Mouse (Mus musculus): ENCODE results near the gene Phactr4. TPM values are rescaled to one million over a fixed set of nuclear protein-coding genes. Genes with fewer than 3 reads are reported as not detected.

Phactr4 gene
- polyA plus RNA-seq, 1 experiment, result 21.8 TPM

DNA sequence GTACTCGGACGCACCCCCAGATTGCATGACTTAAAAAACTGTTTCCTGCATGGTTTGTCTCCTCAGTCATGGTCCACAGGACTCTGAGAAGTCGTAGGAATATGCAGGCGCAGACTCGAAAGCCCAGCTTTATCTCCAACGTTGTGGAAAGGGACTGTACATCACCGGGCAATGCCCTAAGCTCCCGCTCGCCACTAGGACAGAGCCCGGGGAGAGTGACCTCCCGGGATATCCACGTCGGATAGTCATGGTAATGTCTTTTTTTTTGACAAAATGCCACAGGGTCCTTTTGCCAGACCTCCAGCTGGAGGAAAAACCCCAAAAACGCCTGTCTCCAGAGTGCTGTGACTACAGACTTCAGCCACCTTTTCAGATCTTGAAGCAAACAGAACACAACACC is 69.5 kb downstream of the Phactr4 start:
- Histone ChIP-seq H3K36me3 (ENCODE audit: control insufficient read depth, insufficient read depth) (peaks cover 54% of the 10 kb centered on the region), H3K4me3 (ENCODE audit: insufficient read depth, poor library complexity, severe bottlenecking) (peak overlapping the region; percentile 83), H3K79me2 (ENCODE audit: control insufficient read depth, insufficient read depth) (peaks cover 34% of the 10 kb centered on the region), H3ac (ENCODE audit: control insufficient read depth, insufficient read length, low read depth) (peak overlapping the region; percentile 83), H3K79me3 (ENCODE audit: low read depth) (peaks cover 24% of the 10 kb centered on the region), H3K27me3 (ENCODE audit: control insufficient read depth, insufficient read depth, insufficient read length) (no peaks in the 10 kb centered on the region)
- no peak for TF ChIP-seq MYOG (IDR thresholded peaks at IDR 0.05; ENCODE audit: control insufficient read depth, extremely low read depth, insufficient read length)
- no peak for TF ChIP-seq USF1 (IDR thresholded peaks at IDR 0.05; ENCODE audit: low read depth)
- no peak for TF ChIP-seq CTCF (IDR thresholded peaks at IDR 0.05; ENCODE audit: control insufficient read depth, insufficient read depth, insufficient read length)
- no peak for TF ChIP-seq MYOD1 (IDR thresholded peaks at IDR 0.05; ENCODE audit: control insufficient read depth, insufficient read length, low read depth)
- TF ChIP-seq CEBPB (IDR thresholded peaks at IDR 0.05; ENCODE audit: low read depth), result no peak
- no peak for TF ChIP-seq FOSL1 (IDR thresholded peaks at IDR 0.05; ENCODE audit: insufficient read depth, low read length, poor library complexity, severe bottlenecking)
- no peak for TF ChIP-seq MAX (IDR thresholded peaks at IDR 0.05)

DNA sequence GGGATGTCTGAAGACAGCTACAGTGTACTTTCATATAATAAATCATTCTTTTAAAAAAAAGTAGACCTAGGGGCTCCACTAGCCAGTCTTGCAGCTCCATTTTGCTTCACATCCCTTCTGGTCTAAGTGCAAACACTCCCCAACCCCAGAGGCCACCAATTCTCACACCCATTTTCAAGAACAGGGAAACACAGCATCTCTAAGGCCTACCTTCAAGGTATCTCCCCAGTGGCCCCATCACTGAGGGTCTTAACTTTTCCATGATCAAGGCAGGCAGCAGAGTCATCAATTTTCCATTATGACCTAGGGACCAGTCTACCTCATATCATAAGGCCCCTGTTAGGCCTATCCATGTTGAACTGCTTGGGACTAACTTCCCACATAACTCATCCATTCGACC is 70.9 kb downstream of the Phactr4 start:
- H3ac ChIP-seq (ENCODE audit: control insufficient read depth, insufficient read length, low read depth), result peak overlapping the region; percentile 71
- peaks cover 34% of the 10 kb centered on the region for H3K79me2 ChIP-seq (ENCODE audit: control insufficient read depth, insufficient read depth)
- TF ChIP-seq USF1 (IDR thresholded peaks at IDR 0.05; ENCODE audit: low read depth) (no peak), MAX (IDR thresholded peaks at IDR 0.05) (no peak)

GRCm38 (mm10) chr4:132350854-132351253 is 71.4 kb downstream of the Phactr4 start:
- Histone ChIP-seq H3K79me3 (ENCODE audit: low read depth) (peaks cover 24% of the 10 kb centered on the region), H3K4me3 (ENCODE audit: insufficient read depth, poor library complexity, severe bottlenecking) (no peak overlapping the region), H3K27me3 (ENCODE audit: control insufficient read depth, insufficient read depth, insufficient read length) (no peaks in the 10 kb centered on the region), H3ac (ENCODE audit: control insufficient read depth, insufficient read length, low read depth) (no peak overlapping the region), H3K79me2 (ENCODE audit: control insufficient read depth, insufficient read depth) (peaks cover 34% of the 10 kb centered on the region), H3K36me3 (ENCODE audit: control insufficient read depth, insufficient read depth) (peaks cover 36% of the 10 kb centered on the region)
- no peak for TF ChIP-seq USF1 (IDR thresholded peaks at IDR 0.05; ENCODE audit: low read depth)
- TF ChIP-seq MAX (IDR thresholded peaks at IDR 0.05), result no peak
- no peak for TF ChIP-seq FOSL1 (IDR thresholded peaks at IDR 0.05; ENCODE audit: insufficient read depth, low read length, poor library complexity, severe bottlenecking)
- TF ChIP-seq CTCF (IDR thresholded peaks at IDR 0.05; ENCODE audit: control insufficient read depth, insufficient read depth, insufficient read length), result no peak

More for the DNA sequence above, 70.9 kb downstream of the Phactr4 start:
- H3K27me3 ChIP-seq (ENCODE audit: control insufficient read depth, insufficient read depth, insufficient read length), result no peaks in the 10 kb centered on the region
- H3K79me3 ChIP-seq (ENCODE audit: low read depth), result peaks cover 24% of the 10 kb centered on the region
- H3K36me3 ChIP-seq (ENCODE audit: control insufficient read depth, insufficient read depth), result peaks cover 40% of the 10 kb centered on the region
- H3K4me3 ChIP-seq (ENCODE audit: insufficient read depth, poor library complexity, severe bottlenecking), result peak overlapping the region; percentile 83

GRCm38 (mm10) chr4:132350123-132350740 is 72.1 kb downstream of the Phactr4 start:
- no peak overlapping the region for H3K4me3 ChIP-seq (ENCODE audit: insufficient read depth, poor library complexity, severe bottlenecking)
- peaks cover 30% of the 10 kb centered on the region for H3K36me3 ChIP-seq (ENCODE audit: control insufficient read depth, insufficient read depth)
- TF ChIP-seq MAX (IDR thresholded peaks at IDR 0.05), result no peak
- no peak for TF ChIP-seq CEBPB (IDR thresholded peaks at IDR 0.05; ENCODE audit: low read depth)
- no peak for TF ChIP-seq MYOD1 (IDR thresholded peaks at IDR 0.05; ENCODE audit: control insufficient read depth, insufficient read length, low read depth)
- no peak for TF ChIP-seq CTCF (IDR thresholded peaks at IDR 0.05; ENCODE audit: control insufficient read depth, insufficient read depth, insufficient read length)
- no peak for TF ChIP-seq MYOG (IDR thresholded peaks at IDR 0.05; ENCODE audit: control insufficient read depth, extremely low read depth, insufficient read length)
- TF ChIP-seq FOSL1 (IDR thresholded peaks at IDR 0.05; ENCODE audit: insufficient read depth, low read length, poor library complexity, severe bottlenecking), result no peak
- TF ChIP-seq USF1 (IDR thresholded peaks at IDR 0.05; ENCODE audit: low read depth), result no peak
- no peak overlapping the region for H3ac ChIP-seq (ENCODE audit: control insufficient read depth, insufficient read length, low read depth)
- peaks cover 37% of the 10 kb centered on the region for H3K79me2 ChIP-seq (ENCODE audit: control insufficient read depth, insufficient read depth)
- H3K27me3 ChIP-seq (ENCODE audit: control insufficient read depth, insufficient read depth, insufficient read length), result no peaks in the 10 kb centered on the region
- H3K79me3 ChIP-seq (ENCODE audit: low read depth), result peaks cover 24% of the 10 kb centered on the region

DNA sequence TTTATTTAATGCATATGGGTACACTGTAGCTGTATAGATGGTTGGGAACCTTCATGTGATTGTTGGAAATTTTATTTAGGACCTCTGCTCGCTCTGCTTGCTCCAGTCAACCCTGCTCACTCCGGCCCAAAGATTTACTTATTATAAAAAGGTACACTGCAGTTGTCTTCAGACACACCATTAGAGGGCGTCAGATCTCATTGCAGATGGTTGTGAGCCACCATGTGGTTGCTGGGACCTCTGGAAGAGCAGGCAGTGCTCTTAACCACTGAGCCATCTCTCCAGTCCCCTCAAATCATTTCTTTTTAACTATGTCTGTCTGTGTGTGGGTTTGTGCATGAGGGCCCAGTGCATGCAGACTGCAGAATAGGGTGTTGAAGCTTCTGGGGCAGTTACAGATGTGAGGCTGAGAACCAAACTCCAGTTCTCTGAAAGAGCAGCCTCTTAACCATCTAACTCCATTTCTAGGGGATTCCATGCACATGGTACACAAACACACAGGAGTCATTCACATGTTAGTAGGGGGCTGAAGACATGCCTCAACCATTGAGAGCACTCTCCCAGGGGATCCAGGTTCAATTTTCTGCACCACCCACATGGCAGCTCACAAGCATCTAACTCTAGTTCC is 72.7 kb downstream of the Phactr4 start:
- TF ChIP-seq USF1 (IDR thresholded peaks at IDR 0.05; ENCODE audit: low read depth) (no peak), CEBPB (IDR thresholded peaks at IDR 0.05; ENCODE audit: low read depth) (no peak), CTCF (IDR thresholded peaks at IDR 0.05; ENCODE audit: control insufficient read depth, insufficient read depth, insufficient read length) (no peak), MYOG (IDR thresholded peaks at IDR 0.05; ENCODE audit: control insufficient read depth, extremely low read depth, insufficient read length) (no peak), MYOD1 (IDR thresholded peaks at IDR 0.05; ENCODE audit: control insufficient read depth, insufficient read length, low read depth) (no peak), FOSL1 (IDR thresholded peaks at IDR 0.05; ENCODE audit: insufficient read depth, low read length, poor library complexity, severe bottlenecking) (no peak), MAX (IDR thresholded peaks at IDR 0.05) (no peak)
- Histone ChIP-seq H3K79me2 (ENCODE audit: control insufficient read depth, insufficient read depth) (peaks cover 43% of the 10 kb centered on the region), H3K4me3 (ENCODE audit: insufficient read depth, poor library complexity, severe bottlenecking) (no peak overlapping the region), H3K36me3 (ENCODE audit: control insufficient read depth, insufficient read depth) (peaks cover 30% of the 10 kb centered on the region), H3ac (ENCODE audit: control insufficient read depth, insufficient read length, low read depth) (no peak overlapping the region), H3K27me3 (ENCODE audit: control insufficient read depth, insufficient read depth, insufficient read length) (no peaks in the 10 kb centered on the region), H3K79me3 (ENCODE audit: low read depth) (peaks cover 30% of the 10 kb centered on the region)

DNA sequence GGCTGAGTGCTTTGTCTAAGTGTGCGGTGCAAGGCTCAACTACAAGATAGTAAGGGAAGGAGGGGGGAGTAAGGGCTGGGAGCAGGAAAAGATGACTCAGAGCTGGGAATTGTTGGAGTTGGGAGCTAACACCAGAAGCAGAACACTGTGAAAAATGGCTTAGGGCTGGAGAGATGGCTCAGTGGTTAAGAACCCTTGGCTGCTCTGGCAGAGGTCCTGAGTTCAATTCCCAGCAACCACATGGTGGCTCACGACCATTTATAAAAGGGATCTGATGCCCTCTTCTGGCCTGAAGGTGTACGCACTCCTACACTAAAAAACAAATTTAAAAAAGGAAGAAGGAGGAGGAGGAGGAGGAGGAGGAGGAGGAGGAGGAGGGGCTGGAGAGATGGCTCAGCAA is 75.6 kb downstream of the Phactr4 start:
- Histone ChIP-seq H3ac (ENCODE audit: control insufficient read depth, insufficient read length, low read depth) (no peak overlapping the region), H3K79me2 (ENCODE audit: control insufficient read depth, insufficient read depth) (peaks cover 49% of the 10 kb centered on the region), H3K4me3 (ENCODE audit: insufficient read depth, poor library complexity, severe bottlenecking) (no peak overlapping the region), H3K79me3 (ENCODE audit: low read depth) (peaks cover 43% of the 10 kb centered on the region), H3K36me3 (ENCODE audit: control insufficient read depth, insufficient read depth) (peaks cover 33% of the 10 kb centered on the region), H3K27me3 (ENCODE audit: control insufficient read depth, insufficient read depth, insufficient read length) (no peaks in the 10 kb centered on the region)
- no peak for TF ChIP-seq MYOD1 (IDR thresholded peaks at IDR 0.05; ENCODE audit: control insufficient read depth, insufficient read length, low read depth)
- no peak for TF ChIP-seq USF1 (IDR thresholded peaks at IDR 0.05; ENCODE audit: low read depth)
- TF ChIP-seq MYOG (IDR thresholded peaks at IDR 0.05; ENCODE audit: control insufficient read depth, extremely low read depth, insufficient read length), result no peak
- TF ChIP-seq FOSL1 (IDR thresholded peaks at IDR 0.05; ENCODE audit: insufficient read depth, low read length, poor library complexity, severe bottlenecking), result no peak
- no peak for TF ChIP-seq CTCF (IDR thresholded peaks at IDR 0.05; ENCODE audit: control insufficient read depth, insufficient read depth, insufficient read length)
- TF ChIP-seq CEBPB (IDR thresholded peaks at IDR 0.05; ENCODE audit: low read depth), result no peak
- no peak for TF ChIP-seq MAX (IDR thresholded peaks at IDR 0.05)
